8 mouse cellular contexts compared by ENCODE assay signal in genomic region chr13:119487354-119487753, GRCm38 (mm10). TPM values are rescaled to one million over a fixed set of nuclear protein-coding genes. Genes with fewer than 3 reads are reported as not detected.
DNase-seq lines count a peak whose midpoint lies in the region; ATAC-seq and TF ChIP-seq lines count a peak whose summit lies in the region.

No protein-coding gene starts in this region.

- no peaks in the 10 kb centered on the region for H3K27me3 ChIP-seq in embryonic facial prominence, embryonic 10.5 days (replicated peaks; ENCODE audit: low read depth, poor library complexity, severe bottlenecking)
- H3K27me3 ChIP-seq in midbrain, embryonic 14.5 days (ENCODE audit: control insufficient read depth, insufficient read depth, low read length), result no peaks in the 10 kb centered on the region

- no peaks in the 10 kb centered on the region for H3K4me1 ChIP-seq in embryonic facial prominence, embryonic 10.5 days
- no peaks in the 10 kb centered on the region for H3K4me1 ChIP-seq in midbrain, embryonic 14.5 days (ENCODE audit: control insufficient read depth, insufficient read depth, low read length)

- no peak for TF ChIP-seq CTCF in left cerebral cortex, adult 2 months (IDR thresholded peaks at IDR 0.05)

- peaks cover 18% of the 10 kb centered on the region for H3K9me3 ChIP-seq in embryonic facial prominence, embryonic 10.5 days
- H3K9me3 ChIP-seq in midbrain, embryonic 14.5 days (ENCODE audit: control insufficient read depth, low read length), result peaks cover 5% of the 10 kb centered on the region

- intact Hi-C loops in left cerebral cortex, adult 2 months (cut with DNase I), result no loop called here

- H3K9ac ChIP-seq in midbrain, embryonic 14.5 days (replicated peaks; ENCODE audit: low read length), result no peak overlapping the region; the same call in 1 of the 2 replicates

- no peak overlapping the region; the same call in 1 of the 2 replicates for H3K4me2 ChIP-seq in midbrain, embryonic 14.5 days (ENCODE audit: low read length)

- WGBS in embryonic facial prominence, embryonic 10.5 days, result 67% methylated on average over 7 of the region's 7 CpGs
- 48% methylated on average over 7 of the region's 7 CpGs for WGBS in midbrain, embryonic 14.5 days

- DNase-seq in cerebellum, adult 11 months, result peak; percentile 14
- DNase-seq in cerebellum, postnatal 4 days (ENCODE audit: low spot score in 2 of 2), result no peak
- no peak for DNase-seq in left cerebral cortex, adult 2 months (ENCODE audit: extremely low spot score in 1 of 2, low spot score in 2 of 2)
- no peak for DNase-seq in left cerebral cortex, adult 9 months (ENCODE audit: low spot score in 2 of 2)
- peak; percentile 13 for DNase-seq in embryonic facial prominence, embryonic 10.5 days (ENCODE audit: low spot score)
- DNase-seq in midbrain, embryonic 14.5 days, result peak; percentile 30
- DNase-seq in urinary bladder, postnatal 10 days (ENCODE audit: low spot score), result no peak
- DNase-seq in frontal cortex, postnatal 36 days (ENCODE audit: low spot score in 2 of 2), result no peak

- H3K4me3 ChIP-seq in left cerebral cortex, adult 2 months, result no peak overlapping the region
- H3K4me3 ChIP-seq in embryonic facial prominence, embryonic 10.5 days, result no peak overlapping the region
- H3K4me3 ChIP-seq in midbrain, embryonic 14.5 days (replicated peaks; ENCODE audit: low read depth, low read length), result no peak overlapping the region

- no peak for ATAC-seq in midbrain, embryonic 14.5 days (ENCODE audit: low FRiP score, low TSS enrichment)

- H3K27ac ChIP-seq in left cerebral cortex, adult 2 months, result peak overlapping the region; percentile 93; the same call in 1 of the 2 replicates
- H3K27ac ChIP-seq in embryonic facial prominence, embryonic 10.5 days (replicated peaks), result no peak overlapping the region
- no peak overlapping the region for H3K27ac ChIP-seq in midbrain, embryonic 14.5 days (replicated peaks; ENCODE audit: low read depth, low read length)

- H3K36me3 ChIP-seq in embryonic facial prominence, embryonic 10.5 days (replicated peaks), result peaks cover 44% of the 10 kb centered on the region
- peaks cover 30% of the 10 kb centered on the region for H3K36me3 ChIP-seq in midbrain, embryonic 14.5 days (ENCODE audit: control insufficient read depth, insufficient read depth, low read length)

RNA-seq across cellular contexts. Expression of gene Tmem267, which starts 0.5 kb away (rescaled TPM):
- 10 to 100 TPM; 22.5 to 24.2 TPM for total RNA-seq in left cerebral cortex, adult 2 months (2021)
- 1.0 and 1.3 TPM in 2 replicates for polyA plus RNA-seq in embryonic facial prominence, embryonic 10.5 days (2016; fragmentation: Nextera tagmentation; extraction: Ambion mirVana)
- 4.2 and 6.6 TPM in 2 replicates for polyA plus RNA-seq in midbrain, embryonic 14.5 days (2014; fragmentation: Nextera tagmentation; extraction: Ambion mirVana)

RNA-seq across cellular contexts. Expression of gene 3110070M22Rik, which starts 0.8 kb away (rescaled TPM):
- total RNA-seq in left cerebral cortex, adult 2 months (2021), result 1 to 10 TPM; 2.3 to 2.5 TPM
- 0.86 and 1.3 TPM in 2 replicates for polyA plus RNA-seq in embryonic facial prominence, embryonic 10.5 days (2016; fragmentation: Nextera tagmentation; extraction: Ambion mirVana)
- polyA plus RNA-seq in midbrain, embryonic 14.5 days (2014; fragmentation: Nextera tagmentation; extraction: Ambion mirVana), result 2.3 and 3.0 TPM in 2 replicates

RNA-seq across cellular contexts. Expression of gene 4833420G17Rik, which starts 24.8 kb away (rescaled TPM):
- 10 to 100 TPM; 23.5 to 24.2 TPM for total RNA-seq in left cerebral cortex, adult 2 months (2021)
- polyA plus RNA-seq in embryonic facial prominence, embryonic 10.5 days (2016; fragmentation: Nextera tagmentation; extraction: Ambion mirVana), result 72.1 and 76.5 TPM in 2 replicates
- polyA plus RNA-seq in midbrain, embryonic 14.5 days (2014; fragmentation: Nextera tagmentation; extraction: Ambion mirVana), result 92.8 and 122 TPM in 2 replicates

RNA-seq across cellular contexts. Expression of gene Paip1, which starts 59.0 kb away (rescaled TPM):
- 100 to 1,000 TPM in 1 of 2 experiments, 10 to 100 TPM in 1; 96.8 to 113 TPM for total RNA-seq in left cerebral cortex, adult 2 months (2021)
- 114 and 117 TPM in 2 replicates for polyA plus RNA-seq in embryonic facial prominence, embryonic 10.5 days (2016; fragmentation: Nextera tagmentation; extraction: Ambion mirVana)
- polyA plus RNA-seq in midbrain, embryonic 14.5 days (2014; fragmentation: Nextera tagmentation; extraction: Ambion mirVana), result 168 and 207 TPM in 2 replicates

Comparison
In these comparisons a context has a peak if more than half of its experiments do, and no peak if none do; other contexts are left out.
1. DNase-seq: peak in cerebellum, adult 11 months (single experiment), embryonic facial prominence, embryonic 10.5 days (single experiment) and midbrain, embryonic 14.5 days (single experiment); none in cerebellum, postnatal 4 days (0 of 2), left cerebral cortex, adult 2 months (0 of 2), left cerebral cortex, adult 9 months (0 of 2), urinary bladder, postnatal 10 days (single experiment) and frontal cortex, postnatal 36 days (0 of 2).